ENCODE assay signal across 12 mouse cellular contexts in the genomic region with DNA sequence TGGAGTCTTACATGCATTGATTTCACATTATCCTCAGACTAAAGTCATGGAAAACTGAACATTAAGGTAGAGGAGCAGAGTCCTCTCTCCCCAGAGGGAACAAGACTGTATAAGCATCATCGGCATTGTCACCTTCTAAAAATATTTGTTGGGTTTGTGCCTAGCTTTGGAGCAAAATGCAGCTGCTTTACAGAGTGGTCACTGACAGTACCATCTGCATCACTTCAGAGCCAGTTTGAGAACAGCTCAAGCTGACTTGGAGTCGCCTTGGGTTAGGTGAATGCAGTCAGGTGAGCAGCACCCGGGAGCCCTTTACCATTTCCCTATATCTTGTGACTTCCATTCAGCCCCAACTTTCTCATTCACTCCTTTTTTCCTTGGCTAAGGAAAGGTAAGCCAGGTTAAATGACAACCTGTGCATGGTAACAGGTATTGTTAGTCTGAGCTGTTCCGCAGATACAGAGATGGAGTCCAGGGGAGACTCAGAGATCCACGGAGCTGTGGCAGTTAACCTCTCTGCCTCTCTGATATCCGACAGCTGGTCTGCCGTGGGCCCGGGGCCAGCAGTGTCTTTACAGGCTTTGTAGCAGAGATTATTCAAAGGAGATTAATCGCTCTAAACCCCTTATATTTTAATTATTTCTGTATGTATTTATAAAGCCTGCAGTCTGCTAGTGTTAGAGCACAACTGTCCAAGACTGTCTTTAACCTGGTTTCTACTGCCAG.
DNase-seq lines count a peak whose midpoint lies in the region; TF ChIP-seq lines count a peak whose summit lies in the region.
"Had no signal": no experiment of that assay in that cellular context is flagged by ENCODE, and none has a peak within 500 bp of the region (broad histone marks: within the 10 kb centered on the region; RNA-seq: fewer than 3 reads in every experiment).

No protein-coding gene starts in this region.

- H3K27me3 ChIP-seq in cerebellum, adult 2 months (ENCODE audit: control insufficient read depth, insufficient read depth, low read length) = no peaks in the 10 kb centered on the region
- H3K27me3 ChIP-seq: forebrain, embryonic 12.5 days; hindbrain, embryonic 12.5 days; limb, embryonic 15.5 days had no signal

- TF ChIP-seq CTCF in cerebellum, adult 2 months (IDR thresholded peaks at IDR 0.05; ENCODE audit: borderline replicate concordance, insufficient read depth, low read depth, low read length) = no peak

- WGBS in cerebellum, adult 2 months = 28% methylated on average over 9 of the region's 9 CpGs

- H3K4me1 ChIP-seq in cerebellum, adult 2 months (ENCODE audit: control insufficient read depth, insufficient read depth, low read length) = no peaks in the 10 kb centered on the region; the same call in 1 of the 2 replicates
- H3K4me1 ChIP-seq: limb, embryonic 15.5 days had no signal

- DNase-seq in gastrocnemius, postnatal 10 days = peak; percentile 15
- DNase-seq in gastrocnemius, postnatal 4 days (ENCODE audit: low spot score in 2 of 2) = no peak
- DNase-seq in left cerebral cortex, postnatal 4 days = peak; percentile 55
- no peak for DNase-seq in left cerebral cortex, adult 9 months (ENCODE audit: low spot score in 2 of 2)
- DNase-seq in cerebellum, adult 2 months = peak; percentile 25 to 31
- peak; percentile 8 to 35 for DNase-seq in lung, postnatal 4 days
- DNase-seq in layer of hippocampus, adult 11-12 months (ENCODE audit: low spot score) = no peak
- no peak for DNase-seq in left cerebral cortex, adult 18-20 months (ENCODE audit: low spot score in 2 of 2)
- DNase-seq: kidney, adult 11 months had no signal

- TF ChIP-seq POLR2A in cerebellum, adult 2 months (IDR thresholded peaks at IDR 0.05; ENCODE audit: borderline replicate concordance, insufficient read depth, low read length) = no peak

- no peak overlapping the region for H3K4me3 ChIP-seq in cerebellum, adult 2 months (replicated peaks; ENCODE audit: insufficient read depth, low read depth, low read length)
- H3K4me3 ChIP-seq: forebrain, embryonic 12.5 days; hindbrain, embryonic 12.5 days; limb, embryonic 15.5 days had no signal

- no peak overlapping the region for H3K27ac ChIP-seq in cerebellum, adult 2 months (ENCODE audit: insufficient read depth, low read length)
- H3K27ac ChIP-seq: forebrain, embryonic 12.5 days; hindbrain, embryonic 12.5 days; limb, embryonic 15.5 days had no signal

- intact Hi-C loops in left cerebral cortex, postnatal 4 days (cut with DNase I) = no loop called here

Comparison
In these comparisons a context has a peak if more than half of its experiments do, and no peak if none do; other contexts are left out.
1. DNase-seq: peak in gastrocnemius, postnatal 10 days (single experiment), left cerebral cortex, postnatal 4 days (single experiment), cerebellum, adult 2 months (2 of 2) and lung, postnatal 4 days (2 of 2); none in gastrocnemius, postnatal 4 days (0 of 2), left cerebral cortex, adult 9 months (0 of 2), layer of hippocampus, adult 11-12 months (single experiment) and left cerebral cortex, adult 18-20 months (0 of 2).